8 mouse cellular contexts compared by ENCODE assay signal in genomic region chr3:159840002-159840816, GRCm38 (mm10). TPM values are rescaled to one million over a fixed set of nuclear protein-coding genes. Genes with fewer than 3 reads are reported as not detected.
DNase-seq lines count a peak whose midpoint lies in the region; ATAC-seq and TF ChIP-seq lines count a peak whose summit lies in the region.

No protein-coding gene starts in this region.

- peak overlapping the region; percentile 86 for H3K9ac ChIP-seq in heart, embryonic 15.5 days
- H3K9ac ChIP-seq in kidney, postnatal 0 days (ENCODE audit: low read depth, low read length) = peak overlapping the region; percentile 66
- peak overlapping the region; percentile 72 for H3K9ac ChIP-seq in liver, embryonic 11.5 days (ENCODE audit: low read depth, low read length)

- H3K4me1 ChIP-seq in heart, embryonic 15.5 days (replicated peaks) = peaks cover 8% of the 10 kb centered on the region
- no peaks in the 10 kb centered on the region for H3K4me1 ChIP-seq in kidney, postnatal 0 days (replicated peaks; ENCODE audit: insufficient read depth, low read length)
- no peaks in the 10 kb centered on the region for H3K4me1 ChIP-seq in liver, embryonic 11.5 days (replicated peaks; ENCODE audit: control insufficient read depth, insufficient read depth, low read length)

- peak overlapping the region; percentile 87 for H3K4me3 ChIP-seq in heart, embryonic 15.5 days
- H3K4me3 ChIP-seq in kidney, postnatal 0 days (replicated peaks; ENCODE audit: low read depth, low read length) = peak overlapping the region; percentile 79
- peak overlapping the region; percentile 69 for H3K4me3 ChIP-seq in liver, embryonic 11.5 days (ENCODE audit: low read depth, low read length)

- no peak for TF ChIP-seq CTCF in kidney, postnatal 0 days (IDR thresholded peaks at IDR 0.05; ENCODE audit: low read depth)

- under 1% methylated on average over 27 of the region's 27 CpGs for WGBS in heart, embryonic 15.5 days
- under 1% methylated on average over 26 of the region's 27 CpGs for WGBS in kidney, postnatal 0 days
- WGBS in liver, embryonic 11.5 days = 1% methylated on average over 27 of the region's 27 CpGs

- H3K9me3 ChIP-seq in heart, embryonic 15.5 days (replicated peaks) = no peaks in the 10 kb centered on the region
- no peaks in the 10 kb centered on the region for H3K9me3 ChIP-seq in kidney, postnatal 0 days (replicated peaks; ENCODE audit: low read length)
- H3K9me3 ChIP-seq in liver, embryonic 11.5 days (ENCODE audit: control insufficient read depth, low read length) = no peaks in the 10 kb centered on the region

- H3K27me3 ChIP-seq in heart, embryonic 15.5 days = no peaks in the 10 kb centered on the region
- H3K27me3 ChIP-seq in kidney, postnatal 0 days (ENCODE audit: insufficient read depth, low read length) = no peaks in the 10 kb centered on the region
- no peaks in the 10 kb centered on the region for H3K27me3 ChIP-seq in liver, embryonic 11.5 days (replicated peaks; ENCODE audit: control insufficient read depth, insufficient read depth, low read length)

- no peaks in the 10 kb centered on the region for H3K36me3 ChIP-seq in heart, embryonic 15.5 days
- no peaks in the 10 kb centered on the region for H3K36me3 ChIP-seq in kidney, postnatal 0 days (ENCODE audit: insufficient read depth, low read length)
- no peaks in the 10 kb centered on the region for H3K36me3 ChIP-seq in liver, embryonic 11.5 days (ENCODE audit: control insufficient read depth, insufficient read depth, low read length)

- peak overlapping the region; percentile 72 for H3K4me2 ChIP-seq in heart, embryonic 15.5 days
- peak overlapping the region; percentile 89 for H3K4me2 ChIP-seq in kidney, postnatal 0 days (ENCODE audit: low read length)
- H3K4me2 ChIP-seq in liver, embryonic 11.5 days = peak overlapping the region; percentile 97

- DNase-seq in 3T3-L1 (ENCODE audit: low read depth, low spot score) = peak; percentile 82
- peak; percentile 72 for DNase-seq in adrenal gland, postnatal 10 days
- DNase-seq in fibroblast of lung, adult 2 months (ENCODE audit: low read depth) = peak; percentile 50
- peak; percentile 69 for DNase-seq in kidney, postnatal 0 days (ENCODE audit: low spot score)
- peak; percentile 63 for DNase-seq in liver, embryonic 11.5 days (ENCODE audit: low spot score)
- DNase-seq in telencephalon, adult 2 months (ENCODE audit: low read depth, low spot score) = peak; percentile 32

- ATAC-seq in heart, embryonic 15.5 days (replicated peaks; ENCODE audit: insufficient number of reproducible peaks, insufficient read depth, low FRiP score, low read depth) = peak; percentile 80
- ATAC-seq in kidney, postnatal 0 days (replicated peaks; ENCODE audit: low FRiP score, low read depth) = peak; percentile 72
- peak; percentile 60 for ATAC-seq in liver, embryonic 11.5 days (replicated peaks; ENCODE audit: low FRiP score)
- peak; percentile 28 for ATAC-seq in monocyte, adult 5-6 weeks (replicated peaks; ENCODE audit: insufficient number of reproducible peaks, low FRiP score, low TSS enrichment, poor library complexity, severe bottlenecking)

- H3K27ac ChIP-seq in heart, embryonic 15.5 days = peak overlapping the region; percentile 96
- peak overlapping the region; percentile 77 for H3K27ac ChIP-seq in kidney, postnatal 0 days
- H3K27ac ChIP-seq in liver, embryonic 11.5 days (ENCODE audit: low read depth, low read length) = peak overlapping the region; percentile 49; the same call in 1 of the 2 replicates

RNA-seq across cellular contexts. Expression of gene Wls, which starts 0.7 kb away (rescaled TPM):
- 10 to 100 TPM; 42.5 to 46.5 TPM for total RNA-seq in adrenal gland, postnatal 10 days (2021)
- polyA plus RNA-seq in heart, embryonic 15.5 days (2015; fragmentation: Nextera tagmentation; extraction: Ambion mirVana) = 124 and 126 TPM in 2 replicates
- 146 and 160 TPM in 2 replicates for polyA plus RNA-seq in kidney, postnatal 0 days (2015; fragmentation: Nextera tagmentation; extraction: Ambion mirVana)
- polyA plus RNA-seq in liver, embryonic 11.5 days (2014; fragmentation: Nextera tagmentation; extraction: Ambion mirVana) = 37.4 and 37.5 TPM in 2 replicates
- 51.2 to 60.4 TPM (median 51.8 TPM) in 3 replicates for total RNA-seq in monocyte, adult 5-6 weeks (2017)

Comparison
In these comparisons a context has a peak if more than half of its experiments do, and no peak if none do; other contexts are left out.
1. Peak in every context shown above with its lines: DNase-seq, ATAC-seq, H3K4me3 ChIP-seq and H3K27ac ChIP-seq.
2. DNase-seq: peak in every context shown above with its lines; median percentile 82 in 3T3-L1; 72 in adrenal gland, postnatal 10 days; 69 in kidney, postnatal 0 days; 63 in liver, embryonic 11.5 days; 50 in fibroblast of lung, adult 2 months; 32 in telencephalon, adult 2 months.
3. ATAC-seq: peak in every context shown above with its lines; median percentile 80 in heart, embryonic 15.5 days; 72 in kidney, postnatal 0 days; 60 in liver, embryonic 11.5 days; 28 in monocyte, adult 5-6 weeks.